Mouse (Mus musculus) CH12.LX (cell line): ENCODE measurements at regions not wholly inside any gene's neighbourhood (a gene's known extent, or its start where the extent isn't known, plus 50 kb on each side); places are given as distances from the start of the nearest gene placed in this dataset.

ENCODE experiments used
- DNase-seq: peaks from one replicate; pipeline ENCODE4 v3.0.0-alpha.2; 2013; ENCODE audit errors: extremely low read depth
- H3K27ac ChIP-seq: 2 replicates; pipeline ENCODE4 v1.5.1; 2012; ENCODE audit warnings: low read depth, mild to moderate bottlenecking, control low read depth, moderate library complexity; ENCODE audit not compliant: insufficient read depth
- H3K27me3 ChIP-seq: replicated peaks from 2 replicates; pipeline ENCODE3; 2012; ENCODE audit warnings: inconsistent platforms
- H3K36me3 ChIP-seq, 2 experiments: replicated peaks in 1 of 2; 2 replicates each; pipeline versions ENCODE3 to v1.6.1; 2012; ENCODE audit warnings: inconsistent platforms in 1 of 2, low read length in 1 of 2, mild to moderate bottlenecking in 1 of 2, mixed read lengths in 1 of 2, moderate library complexity in 1 of 2; ENCODE audit not compliant: control insufficient read depth in 1 of 2, insufficient read depth in 1 of 2
- H3K4me1 ChIP-seq, 2 experiments: 2 replicates each; pipeline ENCODE4 v1.6.1; 2012; ENCODE audit warnings: inconsistent platforms in 1 of 2, moderate library complexity in 1 of 2; ENCODE audit not compliant: insufficient read depth in 2 of 2, control insufficient read depth in 1 of 2
- H3K4me2 ChIP-seq: 2 replicates; pipeline ENCODE4 v1.6.1; 2012; ENCODE audit warnings: low read depth, mild to moderate bottlenecking, control low read depth; ENCODE audit not compliant: poor library complexity, insufficient read depth, severe bottlenecking
- H3K4me3 ChIP-seq, 3 experiments: fragments of 150-350 bp in 1 of 3; sonication (generic) in 1 of 3; replicated peaks in 1 of 3; 2 replicates each; pipeline versions ENCODE3 to v1.5.1; 2011 to 2012; ENCODE audit warnings: low read depth in 2 of 3, low read length in 2 of 3, mild to moderate bottlenecking in 2 of 3, moderate library complexity in 2 of 3, control low read depth in 1 of 3, improper control_type of control experiment in 1 of 3, inconsistent platforms in 1 of 3, mixed read lengths in 1 of 3; ENCODE audit not compliant: poor library complexity in 1 of 3
- H3K79me2 ChIP-seq: replicated peaks from 2 replicates; pipeline ENCODE4 v1.6.1; 2012; ENCODE audit warnings: mild to moderate bottlenecking, moderate library complexity; ENCODE audit not compliant: control insufficient read depth, poor library complexity, insufficient read depth, severe bottlenecking; ENCODE audit errors: extremely low read depth
- H3K9ac ChIP-seq: 2 replicates; pipeline ENCODE4 v1.6.1; 2012; ENCODE audit warnings: low read depth, mild to moderate bottlenecking, control low read depth, moderate library complexity; ENCODE audit not compliant: insufficient read depth
- H3K9me3 ChIP-seq: replicated peaks from 2 replicates; pipeline ENCODE3; 2012; ENCODE audit warnings: low read length, inconsistent platforms, mixed read lengths
- CHD1 ChIP-seq: IDR thresholded peaks from 2 replicates; pipeline ENCODE4 v1.6.1; 2012; ENCODE audit warnings: low read depth, low read length, improper control_type of control experiment, inconsistent platforms
- E2F4 ChIP-seq: IDR thresholded peaks from 2 replicates; pipeline ENCODE4 v1.6.1; 2011; ENCODE audit warnings: low read depth, low read length, improper control_type of control experiment; ENCODE audit not compliant: insufficient replicate concordance
- ELF1 ChIP-seq: IDR thresholded peaks from 2 replicates; pipeline ENCODE4 v1.6.1; 2014; ENCODE audit warnings: low read depth, mild to moderate bottlenecking, inconsistent platforms, low read length, improper control_type of control experiment
- EP300 ChIP-seq: IDR thresholded peaks from 2 replicates; pipeline ENCODE4 v1.6.1; 2011; ENCODE audit warnings: low read length, improper control_type of control experiment
- KAT2A ChIP-seq: IDR thresholded peaks from 2 replicates; pipeline ENCODE4 v1.6.1; 2012; ENCODE audit warnings: low read length, improper control_type of control experiment, inconsistent platforms; ENCODE audit not compliant: insufficient replicate concordance
- MAX ChIP-seq: IDR thresholded peaks from 2 replicates; pipeline ENCODE4 v1.6.1; 2011; ENCODE audit warnings: low read length, improper control_type of control experiment
- MYC ChIP-seq: IDR thresholded peaks from 2 replicates; pipeline ENCODE4 v1.6.1; 2011; ENCODE audit warnings: low read depth, mild to moderate bottlenecking, improper control_type of control experiment, low read length
- NELFE ChIP-seq: IDR thresholded peaks from 2 replicates; pipeline ENCODE4 v1.6.1; 2011; ENCODE audit warnings: low read depth, low read length, improper control_type of control experiment
- PAX5 ChIP-seq: IDR thresholded peaks from 2 replicates; pipeline ENCODE4 v1.6.1; 2012; ENCODE audit warnings: low read length, inconsistent platforms, mixed read lengths
- POLR2A ChIP-seq: IDR thresholded peaks from 2 replicates; pipeline ENCODE4 v1.6.1; 2011; ENCODE audit warnings: low read depth, mild to moderate bottlenecking, improper control_type of control experiment, low read length
- RAD21 ChIP-seq: IDR thresholded peaks from 2 replicates; pipeline ENCODE4 v1.6.1; 2011; ENCODE audit warnings: low read depth, mild to moderate bottlenecking, low read length, improper control_type of control experiment, moderate library complexity
- TCF12 ChIP-seq: IDR thresholded peaks from 2 replicates; pipeline ENCODE4 v1.6.1; 2014; ENCODE audit warnings: low read depth, mild to moderate bottlenecking, inconsistent platforms, low read length, improper control_type of control experiment
- UBTF ChIP-seq: IDR thresholded peaks from 2 replicates; pipeline ENCODE4 v1.6.1; 2012; ENCODE audit warnings: low read depth, mild to moderate bottlenecking, inconsistent platforms, low read length, improper control_type of control experiment, moderate library complexity
- USF1 ChIP-seq: IDR thresholded peaks from 2 replicates; pipeline ENCODE4 v1.6.1; 2014; ENCODE audit warnings: low read depth, mild to moderate bottlenecking, inconsistent platforms, low read length, improper control_type of control experiment
- USF2 ChIP-seq: conservative IDR thresholded peaks from 2 replicates; pipeline ENCODE4 v1.6.1; 2011; ENCODE audit warnings: low read depth, low read length, improper control_type of control experiment
- ZC3H11A ChIP-seq: IDR thresholded peaks from 2 replicates; pipeline ENCODE4 v1.6.1; 2012; ENCODE audit warnings: low read depth, mild to moderate bottlenecking, inconsistent platforms, low read length, improper control_type of control experiment
- ZNF384 ChIP-seq: IDR thresholded peaks from 2 replicates; pipeline ENCODE4 v1.6.1; 2012; ENCODE audit warnings: low read depth, low read length, improper control_type of control experiment, inconsistent platforms
- dilution Hi-C: fragments of 300-500 bp; cut with MboI; formaldehyde crosslinking; loops from 2 replicates; pipeline ENCODE4 v1.14.3; 2020; ENCODE audit warnings: low sequenced_read_pairs; ENCODE audit not compliant: extremely low pct_unique_long_range_greater_than_20kb, extremely low pct_ligation_motif_present
- in situ Hi-C: fragments of 300-500 bp; cut with MboI; formaldehyde crosslinking; loops from 3 replicates; pipeline ENCODE4 v1.14.3; 2019; ENCODE audit warnings: low sequenced_read_pairs, low pct_ligation_motif_present, low pct_unique_long_range_greater_than_20kb, mixed read lengths

DNA sequence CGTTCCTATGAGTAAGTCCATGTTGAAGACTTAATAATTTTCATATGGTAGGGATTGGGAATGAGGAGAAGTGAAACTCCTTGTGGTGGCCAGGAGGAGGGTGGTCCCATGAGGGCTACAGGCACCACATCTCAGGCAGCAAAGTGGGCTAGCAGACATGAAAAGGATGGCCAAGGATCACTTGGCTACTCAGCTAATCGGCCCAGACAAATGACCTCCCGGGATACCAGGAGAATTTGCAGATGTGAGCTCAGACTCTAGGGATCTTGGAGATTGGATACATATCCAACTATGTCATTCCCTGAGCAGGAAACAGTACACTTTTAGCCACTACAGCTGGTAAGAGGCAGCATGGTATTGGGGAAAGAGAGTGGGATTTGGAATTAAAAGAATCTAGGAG lies 174.9 kb downstream of the Inhbb start:
- Histone ChIP-seq H3K9me3 (peaks cover 79% of the 10 kb centered on the region), H3K27ac (no peak overlapping the region), H3K4me2 (no peak overlapping the region), H3K9ac (no peak overlapping the region), H3K4me3 (no peak overlapping the region), H3K4me1 (no peaks in the 10 kb centered on the region), H3K27me3 (no peaks in the 10 kb centered on the region), H3K79me2 (no peaks in the 10 kb centered on the region)
- in situ Hi-C loops, result no loop called here
- no peak for DNase-seq
- no peak for TF ChIP-seq NELFE
- no peak for TF ChIP-seq E2F4
- TF ChIP-seq POLR2A, result no peak
- no peak for TF ChIP-seq MYC
- TF ChIP-seq USF2, result no peak
- TF ChIP-seq USF1, result no peak
- TF ChIP-seq, all 38 proteins: peak for 0
- H3K36me3 ChIP-seq, result no peaks in the 10 kb centered on the region
- dilution Hi-C loops, result no loop called here

DNA sequence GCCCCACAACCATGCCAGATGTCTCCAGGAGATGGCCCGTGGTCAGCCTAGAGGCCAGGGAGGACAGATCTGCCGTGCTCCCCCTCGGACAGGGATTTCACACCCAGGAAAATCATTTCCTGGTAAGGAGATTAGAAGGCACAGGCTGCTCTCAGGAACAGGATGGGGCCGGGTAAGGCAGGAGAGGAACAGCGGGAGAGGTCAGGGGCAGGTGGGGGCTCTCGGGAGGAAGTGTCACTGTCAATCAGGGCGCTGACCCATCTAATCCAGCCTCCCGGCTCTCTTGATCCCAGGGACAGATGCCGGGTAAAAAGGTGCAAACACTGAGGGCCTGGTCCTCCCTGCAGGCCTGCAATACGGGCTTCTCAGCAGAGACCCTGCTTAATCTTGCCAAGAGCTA lies 183.6 kb downstream of the Inhbb start:
- in situ Hi-C loops, result no loop called here
- Histone ChIP-seq H3K9me3 (peaks cover 83% of the 10 kb centered on the region), H3K4me1 (no peaks in the 10 kb centered on the region), H3K27ac (no peak overlapping the region), H3K36me3 (no peaks in the 10 kb centered on the region), H3K4me3 (no peak overlapping the region), H3K79me2 (no peaks in the 10 kb centered on the region), H3K9ac (no peak overlapping the region), H3K4me2 (no peak overlapping the region), H3K27me3 (no peaks in the 10 kb centered on the region)
- TF ChIP-seq ZC3H11A, result no peak
- TF ChIP-seq EP300, result no peak
- TF ChIP-seq KAT2A, result no peak
- no peak for TF ChIP-seq UBTF
- TF ChIP-seq PAX5, result no peak
- no peak for TF ChIP-seq NELFE
- no peak for DNase-seq
- dilution Hi-C loops, result no loop called here

DNA sequence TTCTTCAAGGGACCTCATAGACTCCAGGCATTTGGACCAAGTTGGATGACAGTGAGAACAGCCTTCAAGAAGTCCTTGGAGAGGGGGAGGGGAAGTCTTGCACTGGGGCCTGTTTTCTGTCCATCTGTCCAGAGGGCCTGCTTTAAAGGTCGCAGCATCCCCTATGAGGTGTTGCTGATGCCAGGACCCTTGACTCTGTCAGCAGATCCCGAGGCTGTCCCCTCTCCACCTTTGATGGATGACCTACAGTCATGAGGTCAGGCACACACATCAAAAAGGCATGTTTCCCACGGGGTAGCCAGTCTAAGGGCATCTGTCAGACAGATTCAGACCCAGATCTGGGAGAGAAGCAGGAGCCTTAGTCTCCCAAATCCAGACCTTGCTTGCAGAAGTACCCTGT lies 183.4 kb upstream of the Gli2 start:
- dilution Hi-C loops, result no loop called here
- TF ChIP-seq TCF12 (no peak), ZNF384 (no peak), RAD21 (no peak), ELF1 (no peak), MAX (no peak), CHD1 (no peak)

More for the DNA sequence above, 183.4 kb upstream of the Gli2 start:
- no peaks in the 10 kb centered on the region for H3K36me3 ChIP-seq
- in situ Hi-C loops, result no loop called here
- no peak overlapping the region for H3K4me3 ChIP-seq
- H3K4me1 ChIP-seq, result no peaks in the 10 kb centered on the region
- peaks cover 93% of the 10 kb centered on the region for H3K9me3 ChIP-seq
- no peak overlapping the region for H3K9ac ChIP-seq
- H3K4me2 ChIP-seq, result no peak overlapping the region
- H3K27ac ChIP-seq, result no peak overlapping the region
- H3K27me3 ChIP-seq, result no peaks in the 10 kb centered on the region
- DNase-seq, result no peak
- H3K79me2 ChIP-seq, result no peaks in the 10 kb centered on the region
